Mouse (Mus musculus) MEL (cell line): ENCODE measurements around the gene Foxq1.

Source experiments
- CHD1 ChIP-seq: IDR thresholded peaks from 2 replicates; pipeline ENCODE4 v1.6.1; 2012; ENCODE audit warnings: low read depth, mild to moderate bottlenecking, inconsistent platforms, low read length, improper control_type of control experiment
- CTCF ChIP-seq, 3 experiments: IDR thresholded peaks in 2 of 3; conservative IDR thresholded peaks in 1 of 3; 2 replicates each; pipeline ENCODE4 v1.5.1; 2011 to 2012; ENCODE audit warnings: low read length in 3 of 3, low read depth in 2 of 3, mild to moderate bottlenecking in 2 of 3, improper control_type of control experiment in 1 of 3, inconsistent platforms in 1 of 3, mixed read lengths in 1 of 3, moderate library complexity in 1 of 3; ENCODE audit not compliant: control insufficient read depth in 1 of 3, insufficient read depth in 1 of 3, poor library complexity in 1 of 3, severe bottlenecking in 1 of 3
- EP300 ChIP-seq, 2 experiments: IDR thresholded peaks; 2 replicates each; pipeline ENCODE4 v1.6.1; 2011; ENCODE audit warnings: improper control_type of control experiment in 2 of 2, low read length in 2 of 2, low read depth in 1 of 2, mild to moderate bottlenecking in 1 of 2
- GATA1 ChIP-seq: IDR thresholded peaks from 2 replicates; pipeline ENCODE4 v1.6.1; 2011; ENCODE audit warnings: low read depth, low read length, improper control_type of control experiment
- MAFK ChIP-seq: IDR thresholded peaks from 2 replicates; pipeline ENCODE4 v1.6.1; 2011; ENCODE audit warnings: low read depth, mild to moderate bottlenecking, low read length, improper control_type of control experiment, borderline replicate concordance
- MAX ChIP-seq: IDR thresholded peaks from 2 replicates; pipeline ENCODE4 v1.6.1; 2011; ENCODE audit warnings: low read length, improper control_type of control experiment
- MXI1 ChIP-seq: IDR thresholded peaks from 2 replicates; pipeline ENCODE4 v1.6.1; 2011; ENCODE audit warnings: mild to moderate bottlenecking, low read depth, low read length, improper control_type of control experiment
- MYC ChIP-seq: IDR thresholded peaks from 2 replicates; pipeline ENCODE4 v1.6.1; 2011; ENCODE audit warnings: low read depth, mild to moderate bottlenecking, low read length, improper control_type of control experiment, moderate library complexity
- POLR2A ChIP-seq, 2 experiments: IDR thresholded peaks; 2 replicates each; pipeline ENCODE4 v1.6.1; 2011 to 2012; ENCODE audit warnings: low read length in 2 of 2, mild to moderate bottlenecking in 2 of 2, control low read depth in 1 of 2, improper control_type of control experiment in 1 of 2, low read depth in 1 of 2, moderate library complexity in 1 of 2; ENCODE audit not compliant: control insufficient read depth in 1 of 2, insufficient read depth in 1 of 2, poor library complexity in 1 of 2
- SMC3 ChIP-seq: IDR thresholded peaks from 2 replicates; pipeline ENCODE4 v1.6.1; 2011; ENCODE audit warnings: low read depth, low read length, improper control_type of control experiment
- TBP ChIP-seq: IDR thresholded peaks from 2 replicates; pipeline ENCODE4 v1.8.0; 2011; ENCODE audit warnings: low read depth, low read length, improper control_type of control experiment
- TCF12 ChIP-seq: IDR thresholded peaks from 2 replicates; pipeline ENCODE4 v1.6.1; 2014; ENCODE audit warnings: low read depth, mild to moderate bottlenecking, inconsistent platforms, low read length, improper control_type of control experiment, moderate library complexity
- USF1 ChIP-seq: IDR thresholded peaks from 2 replicates; pipeline ENCODE4 v1.6.1; 2014; ENCODE audit warnings: low read depth, mild to moderate bottlenecking, inconsistent platforms, low read length, improper control_type of control experiment, moderate library complexity
- USF2 ChIP-seq, 2 experiments: IDR thresholded peaks; 2 replicates each; pipeline ENCODE4 v1.6.1; 2011 to 2012; ENCODE audit warnings: improper control_type of control experiment in 2 of 2, low read length in 2 of 2, borderline replicate concordance in 1 of 2, inconsistent platforms in 1 of 2, low read depth in 1 of 2, mild to moderate bottlenecking in 1 of 2; ENCODE audit not compliant: insufficient read depth in 1 of 2

DNA sequence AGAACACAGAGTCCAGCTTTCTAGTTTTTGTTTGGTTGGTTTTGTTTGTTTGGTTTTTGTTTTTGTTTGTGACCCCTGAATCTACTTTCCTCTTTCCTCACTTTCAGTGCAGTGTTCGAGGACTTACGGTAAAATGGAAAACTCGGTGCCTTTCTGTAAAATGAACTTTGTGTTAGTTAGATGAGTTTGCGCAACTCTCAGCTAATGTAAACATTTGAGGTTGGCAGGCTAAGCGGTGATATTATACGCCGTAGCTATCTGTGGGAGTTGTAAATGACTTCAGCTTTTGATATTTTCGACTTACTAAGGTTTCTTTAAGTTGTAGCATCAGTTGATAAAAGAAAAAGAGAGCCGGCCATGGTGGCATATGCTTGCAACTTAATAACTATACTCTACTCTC, 37.0 kb upstream of the Foxq1 start:
- TF ChIP-seq CHD1 (no peak), CTCF (IDR thresholded peaks at IDR 0.05 in 2 of 3, conservative IDR thresholded peaks at IDR 0.05 in 1 of 3; ENCODE audit: control insufficient read depth in 1 of 3, insufficient read depth in 1 of 3, low read depth in 2 of 3, low read length in 3 of 3, poor library complexity in 1 of 3, severe bottlenecking in 1 of 3) (no peak), POLR2A (IDR thresholded peaks at IDR 0.05; ENCODE audit: control insufficient read depth in 1 of 2, insufficient read depth in 1 of 2, low read depth in 1 of 2, low read length in 2 of 2, poor library complexity in 1 of 2) (no peak), MAFK (no peak), GATA1 (no peak), TCF12 (no peak), SMC3 (no peak), MXI1 (no peak), EP300 (IDR thresholded peaks at IDR 0.05; ENCODE audit: low read depth in 1 of 2, low read length in 2 of 2) (no peak), TBP (no peak), MAX (no peak), MYC (no peak), USF2 (IDR thresholded peaks at IDR 0.05; ENCODE audit: borderline replicate concordance in 1 of 2, insufficient read depth in 1 of 2, low read depth in 1 of 2, low read length in 2 of 2) (no peak), USF1 (no peak)
